Mouse (Mus musculus) lung, postnatal 25 days (tissue): ENCODE data around the gene Eps8l1.
"Not testable (repeated sequence)": the region's sequence is repeated elsewhere in the genome, so short reads cannot be mapped to it uniquely, and the experiment has no call there.

Source experiments
- DNase-seq: peaks from one replicate; pipeline ENCODE4 v3.0.0; 2022; ENCODE audit warnings: low spot score

The Eps8l1 gene

DNA sequence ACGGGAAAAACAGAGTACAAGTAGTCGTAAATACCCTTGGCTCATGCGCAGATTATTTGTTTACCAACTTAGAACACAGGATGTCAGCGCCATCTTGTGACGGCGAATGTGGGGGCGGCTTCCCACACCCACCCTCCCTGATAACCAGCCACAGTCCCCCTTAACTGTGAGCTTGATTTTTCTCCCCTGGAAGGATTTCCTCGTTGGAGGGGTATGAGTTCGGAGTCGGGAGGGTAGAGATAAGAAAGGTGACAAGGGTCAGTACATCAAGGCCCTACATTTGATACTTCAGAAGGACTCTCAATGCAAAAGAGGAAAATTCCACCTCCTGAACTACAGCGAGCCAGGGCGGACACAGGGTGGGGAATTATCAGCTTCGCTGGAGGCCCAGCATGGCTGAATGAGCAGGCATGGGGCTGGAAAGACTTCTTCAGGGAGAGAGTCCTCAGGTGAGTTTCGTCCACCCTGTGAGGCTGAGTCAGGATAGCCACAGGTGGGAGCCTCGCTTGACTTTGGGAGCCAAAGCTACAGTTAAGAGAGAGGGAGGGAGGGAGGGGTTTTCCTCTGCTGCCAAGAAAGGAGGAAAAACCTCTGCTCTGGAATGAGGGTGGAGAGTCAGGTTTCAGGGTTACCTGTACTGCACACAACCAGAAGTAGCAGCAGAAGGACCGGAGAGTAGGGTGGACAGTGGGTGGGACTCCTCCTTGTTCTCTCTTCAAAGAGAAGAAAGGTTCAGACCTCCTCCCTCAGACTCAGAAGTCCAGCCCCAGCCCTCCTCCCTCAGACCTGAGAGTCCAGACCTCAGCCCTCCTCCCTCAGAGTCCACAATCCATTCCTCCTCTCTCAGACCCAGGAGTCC, at the start of gene Eps8l1:
Gene Eps8l1, plus strand, starts transcription at position 99 of the 859 bp plus-strand sequence.
- DNase-seq, result peak; percentile 80

- DNase-seq, result not testable (repeated sequence)
These were observed 48.1 kb upstream of the Eps8l1 start for GRCm38 (mm10) chr7:4412406-4412805.

GRCm38 (mm10) chr7:4419681-4420080, 40.8 kb upstream of the Eps8l1 start:
- DNase-seq, result no peak

GRCm38 (mm10) chr7:4420230-4420629, 40.2 kb upstream of the Eps8l1 start:
- DNase-seq, result no peak

DNA sequence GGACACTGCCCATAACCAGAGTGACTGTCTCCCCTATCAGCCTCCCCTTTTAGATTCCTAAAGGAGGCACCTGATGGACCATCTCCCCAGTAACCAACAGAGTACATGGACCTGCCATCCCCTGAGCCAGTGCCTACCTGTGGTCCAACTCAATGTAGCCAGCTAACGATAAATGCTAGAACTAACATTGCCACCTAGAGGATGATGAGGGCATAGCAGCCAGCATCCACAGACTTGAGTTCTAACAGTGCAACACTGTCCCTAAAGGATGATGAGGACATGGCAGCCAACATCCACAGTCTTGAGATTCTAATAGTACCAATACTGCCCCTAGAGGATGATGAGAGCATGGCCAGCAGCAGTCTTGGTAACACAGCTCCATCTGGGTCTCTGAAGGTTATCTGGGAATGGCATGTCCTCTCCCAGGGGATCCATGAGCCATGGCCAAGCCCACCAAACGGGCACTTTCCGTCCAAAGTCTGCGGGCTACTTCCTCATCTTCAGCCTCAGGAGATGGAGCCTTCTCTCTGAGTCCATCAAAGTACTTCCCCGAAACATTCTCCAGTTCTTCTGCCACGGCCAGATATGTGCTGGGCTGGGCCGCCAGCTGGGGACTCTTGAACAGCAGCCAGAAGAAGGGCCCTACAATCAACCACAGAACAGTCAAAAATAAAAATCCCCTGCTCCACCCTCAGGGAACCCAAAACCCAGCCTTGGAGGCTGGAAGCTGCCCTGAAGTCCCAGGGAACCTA, 33.1 kb upstream of the Eps8l1 start:
- DNase-seq, result peak; percentile 93

GRCm38 (mm10) chr7:4430246-4430844, 30.1 kb upstream of the Eps8l1 start:
- no peak for DNase-seq

DNA sequence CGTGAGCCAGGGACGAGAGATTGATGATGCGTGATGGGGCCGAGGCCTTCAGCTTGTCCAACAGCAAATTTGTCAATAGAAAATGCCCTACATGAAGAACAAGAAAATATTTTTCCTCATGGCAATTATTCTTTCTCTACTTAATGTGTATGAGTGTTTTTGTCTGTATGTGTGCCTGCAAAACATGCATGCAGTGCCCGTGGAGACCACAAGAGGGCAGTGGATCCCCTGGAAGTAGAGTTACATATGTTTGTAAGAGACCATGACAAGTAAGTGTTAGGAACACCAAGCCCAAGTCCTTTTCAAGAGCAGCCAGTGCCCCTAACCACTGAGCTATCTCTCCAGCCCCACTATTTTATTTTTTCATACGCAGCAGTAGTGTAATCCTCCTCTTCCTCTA, 28.9 kb upstream of the Eps8l1 start:
- DNase-seq, result peak; percentile 79

- no peak for DNase-seq
These were observed 28.4 kb upstream of the Eps8l1 start for GRCm38 (mm10) chr7:4432026-4432425.

DNA sequence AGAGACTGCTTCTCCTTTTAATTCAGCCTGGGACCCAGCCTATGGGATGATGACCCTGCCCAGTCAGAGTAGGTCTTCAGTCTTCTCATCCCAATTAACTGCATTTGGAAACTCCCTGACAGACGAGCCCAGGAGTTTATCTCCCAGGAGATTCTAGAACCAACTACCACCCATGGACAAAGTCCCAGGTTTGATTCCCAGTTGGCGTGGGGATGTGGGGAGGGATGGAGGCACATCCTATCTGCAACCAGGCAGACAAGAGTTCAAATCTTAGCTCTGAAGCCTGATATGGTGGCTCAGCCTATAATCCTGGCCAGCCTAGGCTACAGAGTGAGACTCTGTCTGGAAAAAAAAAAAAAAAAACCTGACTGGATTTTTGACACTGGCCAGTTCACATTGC, 22.8 kb upstream of the Eps8l1 start:
- DNase-seq, result no peak

DNA sequence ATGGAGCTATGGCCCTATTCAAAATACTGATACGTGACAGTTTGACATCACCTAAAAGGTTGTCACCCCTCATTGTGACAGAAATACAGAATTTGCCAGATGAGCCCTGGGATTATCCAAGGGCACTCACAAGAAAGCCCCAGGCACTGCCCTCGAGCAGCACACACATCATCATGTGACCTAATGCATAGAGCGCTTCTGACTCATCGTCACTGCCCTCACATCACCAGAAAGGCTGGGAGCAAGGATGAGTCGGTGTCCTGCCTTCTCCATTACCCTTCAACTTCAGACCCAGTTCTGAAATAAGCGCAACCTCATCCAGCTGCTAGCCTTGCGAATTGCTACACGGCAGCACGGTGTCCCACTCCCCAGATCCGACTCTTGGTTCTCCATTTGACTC, 19.9 kb upstream of the Eps8l1 start:
- DNase-seq, result no peak

DNA sequence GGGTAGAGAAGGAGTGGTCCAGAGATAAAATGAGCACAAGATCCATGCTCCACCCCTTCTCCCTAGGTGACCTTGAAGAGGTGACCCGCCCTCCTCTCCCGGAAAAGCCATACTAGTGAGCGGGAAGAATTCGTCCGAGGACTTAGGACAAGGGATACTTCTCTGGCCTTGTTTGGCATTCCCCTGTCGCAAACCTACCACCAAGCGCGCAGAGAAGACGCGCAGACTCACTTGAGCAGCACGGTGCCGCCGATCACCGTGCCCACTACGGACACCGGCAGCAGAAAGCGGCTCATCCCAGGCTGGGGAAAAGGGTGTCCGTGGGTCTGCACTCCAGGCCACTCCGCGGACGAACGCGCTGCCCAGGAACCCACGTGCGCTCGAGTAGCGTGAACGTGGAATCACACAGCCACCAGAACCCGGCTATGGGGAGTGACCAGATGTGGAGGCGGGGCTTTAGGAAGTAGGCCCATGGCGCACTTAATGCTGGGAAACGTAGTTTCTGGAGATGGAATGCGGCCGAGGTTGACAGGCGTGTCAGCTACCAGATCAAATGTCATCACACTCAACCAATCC, 15.2 kb upstream of the Eps8l1 start, which contains the start of gene Rdh13:
Gene Rdh13, minus strand, starts transcription at position 434 of the 576 bp plus-strand sequence.
- peak; percentile 95 for DNase-seq

DNA sequence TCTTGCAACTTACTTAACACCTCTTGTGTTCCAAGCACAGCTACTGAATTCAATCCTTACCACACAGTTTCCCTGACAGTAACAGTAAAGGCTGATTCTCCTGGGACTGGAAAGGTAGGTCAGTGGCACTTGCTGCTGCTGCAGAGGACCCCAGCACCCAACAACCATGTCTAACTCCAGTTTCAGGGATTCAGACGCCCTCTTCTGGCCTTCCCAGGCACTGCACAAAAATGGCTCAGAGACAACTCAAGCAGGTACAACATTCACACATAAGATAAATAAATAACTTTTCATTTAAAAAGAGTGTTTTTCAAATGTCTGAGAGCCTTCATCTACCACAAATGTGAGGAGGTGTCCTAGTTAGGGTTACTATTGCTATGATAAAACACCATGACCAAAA, 13.3 kb upstream of the Eps8l1 start:
- no peak for DNase-seq

DNA sequence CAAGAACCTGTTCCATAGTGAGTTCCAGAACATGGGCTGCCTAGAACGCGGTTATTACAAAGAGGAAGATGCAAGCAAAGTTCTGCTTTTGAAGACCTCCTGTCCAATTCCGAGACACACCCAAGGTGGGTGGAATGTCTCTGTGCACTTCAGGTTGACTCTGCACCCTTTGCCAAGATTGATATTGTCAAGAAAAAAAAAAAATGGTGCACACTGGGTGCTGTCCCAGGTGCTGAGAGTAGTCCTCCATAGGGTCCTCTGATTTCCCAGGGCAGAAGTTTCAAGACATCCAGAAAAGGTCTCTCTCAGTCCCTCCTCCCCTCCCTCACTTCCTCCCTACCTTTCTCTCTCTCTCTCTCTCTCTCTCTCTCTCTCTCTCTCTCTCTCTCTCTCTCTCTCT, 12.0 kb upstream of the Eps8l1 start:
- no peak for DNase-seq

- DNase-seq, result no peak
These were observed 11.3 kb upstream of the Eps8l1 start for GRCm38 (mm10) chr7:4449211-4449610.

DNA sequence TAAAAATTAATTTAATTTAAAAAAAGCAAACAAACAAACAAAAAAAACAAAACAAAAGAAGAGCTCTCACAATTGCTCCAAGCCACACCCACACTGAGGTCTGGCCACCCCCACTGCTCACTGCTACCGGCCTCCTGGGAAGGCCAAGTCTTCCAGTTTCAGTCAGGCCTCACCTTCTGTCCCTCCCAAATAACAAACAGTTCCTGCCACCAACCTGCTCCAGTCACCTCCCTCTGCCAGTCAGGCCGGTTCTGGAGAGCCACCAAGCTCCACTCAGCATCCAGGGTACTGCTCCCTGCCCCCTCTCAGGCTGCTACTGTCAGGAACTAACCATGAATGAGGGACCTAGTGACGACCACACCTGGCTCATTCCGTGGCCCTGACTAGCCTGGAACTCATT, 7.8 kb upstream of the Eps8l1 start:
- peak; percentile 86 for DNase-seq

DNA sequence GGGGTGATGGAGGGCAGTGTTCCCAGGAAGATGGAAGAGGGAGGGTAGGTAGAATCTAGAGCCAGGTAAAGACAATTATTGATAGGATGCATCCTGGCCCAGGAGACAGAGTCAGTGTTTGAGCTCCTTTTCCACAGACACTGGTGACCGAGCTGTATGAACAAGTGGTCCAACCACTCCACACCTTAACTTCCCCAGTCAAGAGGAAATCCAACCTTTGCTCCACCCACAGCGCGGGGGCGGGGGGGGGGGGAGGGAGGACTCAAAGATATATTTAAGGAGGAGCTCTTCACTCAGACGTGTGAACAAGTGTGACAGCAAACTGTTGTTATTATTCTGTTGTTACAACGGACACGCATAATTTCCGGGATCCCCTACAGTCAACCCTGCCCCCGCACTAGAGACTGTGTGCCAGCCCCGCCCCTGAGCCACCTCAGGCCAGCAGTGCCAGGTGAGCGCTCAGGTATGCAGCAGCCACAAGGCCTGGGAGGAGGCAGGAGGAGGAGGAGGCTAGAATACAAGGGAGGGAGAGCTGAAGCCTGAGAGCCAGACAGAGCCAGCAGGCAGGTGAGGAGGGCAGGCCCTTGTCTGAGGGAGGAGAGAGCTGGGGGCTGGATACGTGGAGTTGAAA, 3.8 kb downstream of the Eps8l1 start:
- DNase-seq, result peak; percentile 90

GRCm38 (mm10) chr7:4467801-4468200, 7.3 kb downstream of the Eps8l1 start:
- no peak for DNase-seq

- DNase-seq, result peak; percentile 80
These were observed 10.1 kb downstream of the Eps8l1 start for GRCm38 (mm10) chr7:4470275-4471178.

DNA sequence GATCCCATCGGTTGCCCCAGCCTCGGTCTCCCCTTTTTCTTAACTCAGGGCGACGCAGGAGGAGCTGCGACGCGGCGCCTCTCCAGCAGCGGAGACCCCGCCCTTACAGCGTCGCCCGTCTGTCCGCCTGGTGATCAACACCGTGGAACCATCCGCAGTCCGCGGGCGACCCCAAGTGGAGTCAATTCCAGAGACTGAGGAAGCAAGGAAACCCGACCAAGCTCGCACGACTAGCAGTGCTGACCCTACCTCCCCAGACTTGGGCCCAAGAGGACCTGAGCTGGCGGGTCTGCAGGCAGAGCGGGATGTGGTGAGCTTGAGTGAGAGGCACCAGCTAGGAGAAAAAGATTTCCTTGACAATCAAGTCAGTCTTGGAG, 10.7 kb downstream of the Eps8l1 start:
- peak; percentile 84 for DNase-seq

DNA sequence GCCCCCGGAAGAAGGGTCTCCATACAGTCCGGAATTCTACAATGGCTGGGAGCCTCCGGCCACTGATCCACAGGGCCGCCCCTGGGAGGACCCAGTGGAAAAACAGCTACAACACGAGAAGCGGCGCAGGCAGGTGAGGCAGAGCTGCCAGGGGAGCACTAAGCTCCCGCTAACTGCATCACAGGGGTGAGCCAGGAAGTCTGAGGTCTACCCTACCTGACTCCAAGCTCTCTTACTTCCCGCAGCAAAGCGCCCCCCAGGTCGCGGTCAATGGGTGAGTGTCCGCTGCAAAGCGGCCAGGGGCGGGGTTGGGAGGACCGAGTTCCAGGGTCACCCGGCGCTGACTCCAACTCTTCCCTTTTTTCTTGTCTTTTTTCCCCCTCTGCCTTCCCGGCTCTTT, 13.5 kb downstream of the Eps8l1 start:
- no peak for DNase-seq
